Mouse (Mus musculus) forebrain, embryonic 13.5 days (tissue): ENCODE data around the gene Mettl26. TPM values are rescaled to one million over a fixed set of nuclear protein-coding genes. Genes with fewer than 3 reads are reported as not detected.
A peak's percentile ranks its signal among the peaks of the same experiment; 100 is the strongest.

Experiments used
- ATAC-seq: fragments of 200-750 bp; cut with Nextera tagmentation; 2 replicates; pipeline ENCODE4 v1.8.0; 2017
- H3K27ac ChIP-seq: fragments of 300-500 bp; sonication (generic); 2 replicates; pipeline ENCODE4 v1.5.1; 2015; ENCODE audit warnings: inconsistent platforms, mild to moderate bottlenecking, moderate library complexity
- H3K27me3 ChIP-seq: fragments of 300-500 bp; sonication (generic); 2 replicates; pipeline ENCODE4 v1.6.1; 2015; ENCODE audit warnings: mild to moderate bottlenecking, inconsistent platforms
- H3K36me3 ChIP-seq: fragments of 300-500 bp; sonication (generic); 2 replicates; pipeline ENCODE4 v1.6.1; 2015; ENCODE audit warnings: mild to moderate bottlenecking, inconsistent platforms; ENCODE audit not compliant: poor library complexity, severe bottlenecking
- H3K4me1 ChIP-seq: fragments of 300-500 bp; sonication (generic); 2 replicates; pipeline ENCODE4 v1.6.1; 2015; ENCODE audit warnings: inconsistent platforms
- H3K4me2 ChIP-seq: fragments of 300-500 bp; sonication (generic); 2 replicates; pipeline ENCODE4 v1.6.1; 2015; ENCODE audit warnings: inconsistent platforms, mild to moderate bottlenecking, moderate library complexity
- H3K4me3 ChIP-seq: fragments of 300-500 bp; sonication (generic); 2 replicates; pipeline ENCODE4 v1.5.1; 2015; ENCODE audit warnings: mild to moderate bottlenecking, inconsistent platforms
- H3K9ac ChIP-seq: fragments of 300-500 bp; sonication (generic); 2 replicates; pipeline ENCODE4 v1.6.1; 2015; ENCODE audit warnings: mild to moderate bottlenecking, inconsistent platforms
- H3K9me3 ChIP-seq: fragments of 300-500 bp; sonication (generic); replicated peaks from 2 replicates; pipeline ENCODE4 v1.6.1; 2016; ENCODE audit warnings: inconsistent platforms
- WGBS: fragments of 180-500 bp; shearing (Covaris S2); methylation state at CpG from one replicate; pipeline ENCODE4 v1.1.7; 2015; 5-methylcytosine and 5-hydroxymethylcytosine counted together
- polyA plus RNA-seq: library from polyadenylated mRNA; unstranded; fragments of >200 nt; fragmentation: Nextera tagmentation; extraction: Ambion mirVana; gene quantifications from 2 replicates; pipeline ENCODE4 v1.2.1, GENCODE M21; 2015

Gene Mettl26
- polyA plus RNA-seq: 62.5 and 67.1 TPM in 2 replicates

GRCm38 (mm10) chr17:25874721-25875170 lies at the start of gene Mettl26:
Gene Mettl26 (plus strand): TSS chr17:25875074.
- Histone ChIP-seq H3K27me3 (no peaks in the 10 kb centered on the region), H3K27ac (peak within 1 kb of the TSS; percentile 96), H3K4me3 (peak within 1 kb of the TSS; percentile 68), H3K9ac (peak within 1 kb of the TSS; percentile 83), H3K36me3 (peaks cover 23% of the 10 kb centered on the region), H3K4me1 (peaks cover 22% of the 10 kb centered on the region), H3K4me2 (peak within 1 kb of the TSS; percentile 89), H3K9me3 (no peaks in the 10 kb centered on the region)
- peak; percentile 82 for ATAC-seq
- under 1% methylated on average over 25 of the region's 25 CpGs for WGBS

- H3K27ac ChIP-seq: no peak overlapping the region
- H3K9ac ChIP-seq: no peak overlapping the region
- no peaks in the 10 kb centered on the region for H3K9me3 ChIP-seq
- peaks cover 56% of the 10 kb centered on the region for H3K4me1 ChIP-seq
- H3K36me3 ChIP-seq: peaks cover 35% of the 10 kb centered on the region
- H3K4me3 ChIP-seq: 0 out of 2 replicates have a peak overlapping the region, but pooled peaks have one; percentile 62
- H3K27me3 ChIP-seq: peaks cover 3% of the 10 kb centered on the region
- H3K4me2 ChIP-seq: peak overlapping the region; percentile 98
- no peak for ATAC-seq
- whole genome bisulfite sequencing: 85% methylated on average over 6 of the region's 6 CpGs
Measured at GRCm38 (mm10) chr17:25825311-25825710, 49.6 kb upstream of the Mettl26 start.

- no peak overlapping the region for H3K27ac ChIP-seq
Measured at GRCm38 (mm10) chr17:25825984-25826570, 48.8 kb upstream of the Mettl26 start.

GRCm38 (mm10) chr17:25827011-25827410 lies 47.9 kb upstream of the Mettl26 start:
- Histone ChIP-seq H3K4me3 (no peak overlapping the region), H3K9ac (no peak overlapping the region), H3K27me3 (no peaks in the 10 kb centered on the region), H3K4me1 (peaks cover 73% of the 10 kb centered on the region), H3K4me2 (no peak overlapping the region), H3K9me3 (no peaks in the 10 kb centered on the region), H3K36me3 (peaks cover 49% of the 10 kb centered on the region), H3K27ac (no peak overlapping the region)
- no peak for ATAC-seq
- WGBS: 93% methylated on average over 13 of the region's 13 CpGs

More at GRCm38 (mm10) chr17:25825984-25826570, 48.8 kb upstream of the Mettl26 start:
- peaks cover 41% of the 10 kb centered on the region for H3K36me3 ChIP-seq
- no peak overlapping the region for H3K4me3 ChIP-seq
- ATAC-seq: no peak
- no peaks in the 10 kb centered on the region for H3K9me3 ChIP-seq
- peaks cover 63% of the 10 kb centered on the region for H3K4me1 ChIP-seq
- peak overlapping the region; percentile 12; the same call in 1 of the 2 replicates for H3K4me2 ChIP-seq
- no peaks in the 10 kb centered on the region for H3K27me3 ChIP-seq
- H3K9ac ChIP-seq: no peak overlapping the region
- 97% methylated on average over 27 of the region's 27 CpGs for WGBS

GRCm38 (mm10) chr17:25827546-25828222 lies 47.2 kb upstream of the Mettl26 start:
- ATAC-seq: no peak
- 94% methylated on average over 22 of the region's 22 CpGs for WGBS
- Histone ChIP-seq H3K4me1 (peaks cover 75% of the 10 kb centered on the region), H3K9ac (0 out of 2 replicates have a peak overlapping the region, but pooled peaks have one; percentile 89), H3K4me3 (peak overlapping the region; percentile 67; the same call in 1 of the 2 replicates), H3K4me2 (no peak overlapping the region; the same call in 1 of the 2 replicates), H3K9me3 (no peaks in the 10 kb centered on the region), H3K27ac (no peak overlapping the region), H3K27me3 (no peaks in the 10 kb centered on the region), H3K36me3 (peaks cover 49% of the 10 kb centered on the region)

- H3K9me3 ChIP-seq: no peaks in the 10 kb centered on the region
- peaks cover 75% of the 10 kb centered on the region for H3K4me1 ChIP-seq
- ATAC-seq: no peak
- H3K4me3 ChIP-seq: peak overlapping the region; percentile 67
- no peaks in the 10 kb centered on the region for H3K27me3 ChIP-seq
- H3K4me2 ChIP-seq: peak overlapping the region; percentile 98
- 0 out of 2 replicates have a peak overlapping the region, but pooled peaks have one; percentile 92 for H3K27ac ChIP-seq
- 87% methylated on average over 8 of the region's 8 CpGs for WGBS
- peak overlapping the region; percentile 89; the same call in 1 of the 2 replicates for H3K9ac ChIP-seq
- peaks cover 49% of the 10 kb centered on the region for H3K36me3 ChIP-seq
Measured at GRCm38 (mm10) chr17:25828223-25828594, 46.7 kb upstream of the Mettl26 start.

- H3K27me3 ChIP-seq: no peaks in the 10 kb centered on the region
- peak within 1 kb of the TSS; percentile 98 for H3K4me2 ChIP-seq
- peak within 1 kb of the TSS; percentile 67 for H3K4me3 ChIP-seq
- peak; percentile 63 for ATAC-seq
- peak within 1 kb of the TSS; percentile 89 for H3K9ac ChIP-seq
- peaks cover 49% of the 10 kb centered on the region for H3K36me3 ChIP-seq
- H3K4me1 ChIP-seq: peaks cover 77% of the 10 kb centered on the region
- H3K9me3 ChIP-seq: no peaks in the 10 kb centered on the region
- peak within 1 kb of the TSS; percentile 92 for H3K27ac ChIP-seq
- 1% methylated on average over 32 of the region's 32 CpGs for WGBS
Measured at GRCm38 (mm10) chr17:25828712-25829557, 45.9 kb upstream of the Mettl26 start, which contains the start of gene Jmjd8. Gene Jmjd8 (plus strand): TSS chr17:25828867.

GRCm38 (mm10) chr17:25829558-25830017 lies 45.3 kb upstream of the Mettl26 start:
- peaks cover 49% of the 10 kb centered on the region for H3K36me3 ChIP-seq

GRCm38 (mm10) chr17:25830200-25830753 lies 44.6 kb upstream of the Mettl26 start:
- H3K4me2 ChIP-seq: peak overlapping the region; percentile 98
- peaks cover 77% of the 10 kb centered on the region for H3K4me1 ChIP-seq
- H3K9ac ChIP-seq: peak overlapping the region; percentile 89; the same call in 1 of the 2 replicates
- H3K27me3 ChIP-seq: no peaks in the 10 kb centered on the region
- 90% methylated on average over 4 of the region's 4 CpGs for WGBS
- peak overlapping the region; percentile 87 for H3K4me3 ChIP-seq
- no peak for ATAC-seq
- peaks cover 54% of the 10 kb centered on the region for H3K36me3 ChIP-seq
- no peaks in the 10 kb centered on the region for H3K9me3 ChIP-seq
- H3K27ac ChIP-seq: no peak overlapping the region

More at GRCm38 (mm10) chr17:25829558-25830017, 45.3 kb upstream of the Mettl26 start:
- 44% methylated on average over 8 of the region's 8 CpGs for WGBS
- Histone ChIP-seq H3K27ac (peak overlapping the region; percentile 92), H3K4me2 (peak overlapping the region; percentile 98), H3K4me3 (peak overlapping the region; percentile 67), H3K9ac (peak overlapping the region; percentile 89), H3K9me3 (no peaks in the 10 kb centered on the region), H3K27me3 (no peaks in the 10 kb centered on the region), H3K4me1 (peaks cover 77% of the 10 kb centered on the region)
- ATAC-seq: no peak

- H3K4me3 ChIP-seq: peak overlapping the region; percentile 87
- no peak overlapping the region for H3K27ac ChIP-seq
- no peak for ATAC-seq
- H3K4me2 ChIP-seq: peak overlapping the region; percentile 98
- H3K27me3 ChIP-seq: no peaks in the 10 kb centered on the region
- peaks cover 78% of the 10 kb centered on the region for H3K4me1 ChIP-seq
- 89% methylated on average over 14 of the region's 14 CpGs for WGBS
- H3K36me3 ChIP-seq: peaks cover 55% of the 10 kb centered on the region
- H3K9me3 ChIP-seq: no peaks in the 10 kb centered on the region
- peak overlapping the region; percentile 89 for H3K9ac ChIP-seq
Measured at GRCm38 (mm10) chr17:25830806-25831431, 44.0 kb upstream of the Mettl26 start.
